Mouse (Mus musculus) megakaryocyte, embryonic 14.5 days (primary cell): ENCODE measurements around the gene Pparg.

Source experiments
- FLI1 ChIP-seq: IDR thresholded peaks from 2 replicates; pipeline ENCODE4 v1.6.1; 2012; ENCODE audit warnings: low read length, inconsistent platforms, mixed read lengths
- GATA1 ChIP-seq: IDR thresholded peaks from 3 replicates; pipeline ENCODE4 v1.6.1; 2012; ENCODE audit warnings: mixed read lengths, low read length, inconsistent platforms, borderline replicate concordance

GRCm38 (mm10) chr6:115528372-115528771 lies 167.6 kb downstream of the Pparg start:
- no peak for TF ChIP-seq GATA1
- TF ChIP-seq FLI1, result no peak
